Mouse (Mus musculus) ZHBTc4 (cell line): ENCODE measurements around the gene Ldhal6b.

ENCODE experiments used
- DNase-seq: peaks from one replicate; pipeline ENCODE4 v3.0.0-alpha.2; 2011; ENCODE audit warnings: low read depth, low spot score

The Ldhal6b gene

GRCm38 (mm10) chr17:5411205-5411604, 7.4 kb downstream of the Ldhal6b start:
- DNase-seq: no peak

DNA sequence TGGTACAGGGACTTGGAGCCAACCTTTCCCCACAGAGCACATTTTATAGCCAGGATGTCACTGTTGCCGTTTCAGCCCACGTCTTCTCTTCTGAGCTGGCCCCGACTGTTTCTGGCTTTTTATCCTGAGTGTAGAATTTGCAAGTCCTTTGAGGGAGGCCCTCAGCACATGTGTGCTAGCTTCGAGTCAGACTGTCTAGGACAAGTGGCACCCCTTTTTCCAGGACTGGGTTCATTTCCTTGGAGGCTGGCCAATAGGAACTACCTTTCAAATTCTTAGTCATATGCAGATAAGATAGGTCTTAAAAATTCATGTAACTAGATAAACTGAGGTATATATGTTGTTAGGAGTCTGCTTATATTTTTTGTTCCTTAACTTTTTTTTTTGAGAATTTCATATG, 8.2 kb downstream of the Ldhal6b start:
- no peak for DNase-seq

DNA sequence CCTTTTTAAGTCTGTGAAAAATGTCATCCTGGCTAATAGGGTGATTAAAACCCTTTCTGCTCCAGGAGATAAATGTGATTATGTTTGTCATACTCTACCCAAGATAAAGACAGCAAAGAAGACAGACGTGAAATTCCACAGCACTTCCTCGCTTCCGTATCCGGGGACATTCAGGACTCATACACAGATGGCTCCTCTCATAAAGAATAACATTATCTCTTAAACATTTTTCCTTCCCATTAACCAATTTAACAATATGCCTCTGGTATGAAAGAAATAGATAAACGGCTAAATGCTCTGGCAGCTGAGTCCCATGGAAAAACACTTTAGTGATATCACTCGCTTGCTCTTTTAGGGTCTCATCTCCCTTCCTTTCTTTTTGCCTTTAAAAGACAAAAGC, 11.5 kb downstream of the Ldhal6b start:
- no peak for DNase-seq

DNA sequence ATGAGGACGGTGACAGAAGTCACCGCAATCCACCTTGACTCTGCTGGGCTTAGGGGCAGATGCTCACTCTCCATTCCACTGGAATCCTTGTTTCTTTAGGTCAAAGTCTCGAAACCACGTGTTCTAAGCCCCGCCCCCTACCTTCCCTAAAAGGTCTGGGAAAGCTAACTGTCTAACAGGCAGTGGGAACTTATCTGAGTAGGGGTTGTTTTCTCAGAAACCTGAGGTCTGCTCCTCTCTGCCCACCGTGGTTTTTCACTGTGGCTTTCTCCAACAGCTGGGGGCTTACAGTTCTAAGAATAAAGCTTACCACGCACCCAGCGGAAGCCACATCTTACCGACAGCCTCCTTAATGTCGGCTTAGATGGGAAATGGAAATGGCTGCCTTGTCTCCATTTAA, 12.0 kb downstream of the Ldhal6b start:
- DNase-seq: peak; percentile 68

DNA sequence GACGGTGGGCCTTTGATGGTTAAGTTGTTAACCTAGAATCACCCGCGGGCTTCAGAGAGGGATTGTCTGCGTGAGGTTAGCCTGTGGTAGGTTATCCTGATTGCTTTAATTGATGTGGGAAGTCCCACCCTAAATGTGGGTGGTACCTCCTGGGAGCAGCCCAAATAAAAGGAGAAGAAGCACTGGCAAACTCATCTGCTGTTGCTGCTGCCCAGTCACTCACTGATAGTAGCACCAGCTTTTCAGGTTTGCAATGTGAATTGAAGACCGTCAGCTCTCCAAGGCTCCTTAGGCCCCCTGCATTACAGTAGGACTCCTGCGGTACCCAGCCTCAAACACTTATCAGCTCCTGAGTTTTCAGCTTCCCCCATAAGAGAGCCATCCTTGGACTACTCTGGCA, 14.7 kb downstream of the Ldhal6b start:
- no peak for DNase-seq

DNA sequence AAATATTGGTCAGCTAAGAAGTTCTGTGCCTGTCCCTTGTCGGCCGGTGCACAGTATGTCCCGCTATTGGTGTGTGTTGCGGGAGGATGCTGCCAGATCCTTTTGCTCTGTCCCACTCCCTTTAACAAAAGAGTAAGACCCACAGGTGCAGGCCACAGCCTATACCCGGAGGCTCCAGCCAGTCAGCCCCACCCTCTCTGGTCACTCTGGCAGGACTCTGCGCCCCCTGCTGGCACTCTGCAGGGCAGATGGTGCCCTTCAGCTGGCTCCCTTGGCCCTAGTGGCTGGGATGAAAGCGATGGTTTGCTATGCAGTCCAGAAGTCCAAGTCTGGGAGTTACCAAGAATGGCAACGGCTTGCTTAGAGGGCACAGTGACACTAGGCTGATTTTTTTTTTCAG, 15.9 kb downstream of the Ldhal6b start:
- DNase-seq: peak; percentile 91

DNA sequence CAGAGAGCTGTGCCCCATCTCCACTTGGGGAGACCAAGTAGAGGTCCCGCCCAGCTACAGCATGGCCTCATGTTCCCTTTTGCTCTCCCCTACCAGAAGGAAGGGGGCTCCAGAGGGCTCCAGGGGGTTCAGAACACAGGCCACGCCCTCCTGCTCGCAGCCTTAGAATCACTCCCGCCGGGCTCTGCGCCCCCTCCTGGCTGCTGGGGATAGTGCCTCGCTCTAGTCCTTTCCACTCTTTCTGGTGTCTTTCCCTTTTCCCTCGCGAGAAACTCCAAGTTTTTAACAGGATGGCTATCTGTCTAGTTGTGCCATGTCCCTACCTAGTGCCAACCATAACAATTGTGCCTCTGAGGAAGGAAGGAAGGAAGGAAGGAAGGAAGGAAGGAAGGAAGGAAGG, 16.5 kb downstream of the Ldhal6b start:
- peak; percentile 86 for DNase-seq

- no peak for DNase-seq
Observed at GRCm38 (mm10) chr17:5401288-5401687, 17.3 kb downstream of the Ldhal6b start.

GRCm38 (mm10) chr17:5400435-5401090, 18.0 kb downstream of the Ldhal6b start:
- DNase-seq: no peak

DNA sequence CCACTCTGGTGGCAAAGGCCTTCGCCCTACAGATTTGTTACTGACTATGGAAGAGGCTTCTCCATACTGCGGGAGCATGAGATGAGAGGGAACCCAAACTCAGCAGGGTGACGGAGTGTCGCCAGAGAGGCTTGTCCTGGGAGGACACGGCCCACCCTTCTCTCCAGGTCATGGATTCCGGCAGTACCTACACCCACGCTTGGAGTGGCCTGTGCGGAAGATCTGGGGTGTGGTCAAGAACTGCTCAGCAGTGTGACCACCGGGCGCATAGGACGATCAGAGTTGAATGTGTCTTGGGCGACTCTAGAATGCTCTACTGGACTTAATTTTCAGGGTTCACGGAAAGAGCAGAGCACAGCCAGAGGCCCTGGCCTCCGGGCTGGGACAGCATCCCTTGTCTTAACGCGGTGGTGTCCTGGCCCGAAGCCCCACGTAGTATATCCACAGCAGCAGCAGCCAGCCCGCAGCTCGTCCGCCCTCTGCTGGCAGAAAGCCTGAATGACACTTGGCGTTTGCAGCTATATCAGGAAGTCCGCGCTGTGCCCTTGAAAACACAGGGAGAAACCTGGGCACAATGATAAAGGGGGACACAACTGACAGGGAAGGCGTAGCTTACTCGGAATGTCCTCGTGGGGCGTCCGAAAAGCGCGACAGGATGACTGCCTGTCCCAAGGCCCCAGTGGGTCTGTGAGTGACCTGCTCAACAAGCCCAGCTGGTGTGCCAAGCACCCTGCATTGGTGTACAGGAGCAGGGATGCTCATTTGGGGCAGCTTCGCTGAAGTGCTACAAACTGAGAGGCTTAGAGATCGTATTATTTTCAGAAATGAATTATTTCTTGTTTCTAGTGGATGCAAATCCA, 21.2 kb downstream of the Ldhal6b start:
- DNase-seq: peak; percentile 90

GRCm38 (mm10) chr17:5396213-5396612, 22.4 kb downstream of the Ldhal6b start:
- no peak for DNase-seq

DNA sequence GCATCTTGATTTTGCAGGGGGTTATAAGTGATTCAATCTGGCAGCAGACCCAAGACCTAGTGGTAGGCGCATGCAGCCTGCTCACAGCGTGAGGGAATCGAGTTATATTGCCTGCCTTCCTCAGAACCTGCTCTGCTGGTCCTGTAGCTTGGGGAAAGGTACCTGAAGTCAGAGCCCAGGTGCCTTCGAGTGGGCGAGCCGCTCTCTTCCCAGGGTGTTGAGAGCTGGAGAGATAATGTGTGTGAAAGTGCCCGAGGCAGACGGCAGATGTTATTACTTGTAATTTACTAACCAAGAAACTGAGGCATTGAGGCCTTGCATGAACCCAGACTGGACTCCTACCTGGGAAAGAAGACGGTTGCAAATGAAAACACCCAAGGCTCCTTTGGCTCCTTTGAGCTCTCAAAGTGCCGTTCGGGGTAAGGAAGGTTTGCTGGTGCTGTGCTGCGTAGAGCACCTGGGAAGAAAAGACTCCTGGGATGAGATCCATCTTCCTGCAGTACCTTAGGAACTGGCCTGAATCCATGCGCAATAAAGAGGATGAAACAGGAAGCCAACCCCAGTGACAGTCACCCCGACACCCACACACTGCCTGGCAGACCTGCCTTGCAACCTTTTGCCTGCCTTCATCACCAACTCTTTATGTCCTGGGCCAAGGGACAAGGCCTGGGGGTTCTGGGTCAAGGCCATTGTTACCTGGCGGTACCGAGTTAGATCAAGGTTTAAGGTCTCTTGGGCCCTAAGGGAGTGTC, 22.9 kb downstream of the Ldhal6b start:
- no peak for DNase-seq

GRCm38 (mm10) chr17:5390682-5391081, 27.9 kb downstream of the Ldhal6b start:
- no peak for DNase-seq

DNA sequence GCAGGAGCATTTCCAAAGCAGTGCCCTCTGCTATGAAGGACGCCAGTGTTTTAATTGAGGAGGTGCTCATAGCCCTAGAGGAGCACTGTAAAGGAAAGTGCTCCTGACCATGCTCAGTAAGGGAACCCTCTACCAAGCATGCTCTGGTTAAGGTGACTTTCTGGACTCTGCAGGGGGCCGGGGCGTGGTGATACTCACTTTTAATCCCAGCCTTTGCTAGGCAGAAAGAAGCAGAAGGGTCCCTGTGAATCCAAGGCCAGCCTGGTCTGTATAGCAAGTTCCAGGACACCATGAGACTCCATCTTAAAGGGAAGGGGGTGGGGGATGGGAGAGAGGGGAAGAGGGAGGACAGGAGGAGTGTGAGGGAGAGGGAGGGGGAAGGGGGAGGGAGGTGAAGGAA, 30.2 kb downstream of the Ldhal6b start:
- DNase-seq: peak; percentile 74

DNA sequence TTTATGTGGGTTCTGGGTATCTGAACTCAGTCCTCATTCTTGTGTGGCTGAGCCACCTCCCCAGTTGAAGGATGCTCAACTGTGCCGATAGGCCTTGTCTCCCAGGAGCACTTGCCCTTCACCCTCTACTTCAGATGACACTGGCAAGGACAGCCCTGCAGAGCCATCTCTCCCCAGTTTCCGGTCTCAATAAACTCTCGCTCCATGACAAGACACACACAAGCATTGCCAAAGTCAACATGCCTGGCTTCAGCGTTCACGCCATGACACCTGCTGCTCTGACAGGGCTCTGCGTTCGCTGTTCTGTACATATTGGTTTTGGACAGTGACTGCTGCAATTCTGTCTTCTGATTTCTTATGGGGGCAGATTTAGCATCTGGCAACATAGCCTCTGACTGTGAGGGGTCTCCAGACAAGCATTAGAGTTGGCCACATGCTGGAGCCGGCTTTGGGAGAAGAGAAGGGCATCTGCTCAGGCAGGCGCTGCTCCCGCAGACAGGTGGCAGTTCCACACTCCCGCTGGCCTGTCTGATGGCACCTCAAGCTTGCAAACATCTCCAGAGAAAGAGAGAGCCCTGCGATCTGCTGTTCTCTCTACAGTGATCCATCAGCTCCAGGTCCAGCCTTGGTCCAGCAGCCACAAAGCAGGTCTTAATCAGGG, 31.6 kb downstream of the Ldhal6b start:
- DNase-seq: no peak

DNA sequence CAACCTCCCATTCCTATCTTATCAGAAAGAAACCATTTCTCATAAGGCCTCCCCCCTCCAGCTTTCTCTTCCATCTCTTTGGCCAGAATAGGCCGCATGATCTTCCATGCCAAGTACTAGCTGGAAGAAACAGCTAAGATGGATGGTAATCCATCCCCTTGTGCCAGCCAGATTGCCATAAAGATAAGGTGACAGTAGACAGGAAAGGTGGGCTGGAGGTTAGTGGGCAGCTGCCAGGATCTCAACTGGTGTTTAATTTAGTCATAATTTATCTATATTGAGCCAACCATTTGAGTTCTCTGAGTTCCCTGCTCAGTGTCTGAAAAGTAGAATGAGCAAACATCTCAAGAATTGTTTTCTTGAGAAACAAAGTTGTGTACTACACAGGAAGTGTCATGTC, 32.9 kb downstream of the Ldhal6b start:
- no peak for DNase-seq

DNA sequence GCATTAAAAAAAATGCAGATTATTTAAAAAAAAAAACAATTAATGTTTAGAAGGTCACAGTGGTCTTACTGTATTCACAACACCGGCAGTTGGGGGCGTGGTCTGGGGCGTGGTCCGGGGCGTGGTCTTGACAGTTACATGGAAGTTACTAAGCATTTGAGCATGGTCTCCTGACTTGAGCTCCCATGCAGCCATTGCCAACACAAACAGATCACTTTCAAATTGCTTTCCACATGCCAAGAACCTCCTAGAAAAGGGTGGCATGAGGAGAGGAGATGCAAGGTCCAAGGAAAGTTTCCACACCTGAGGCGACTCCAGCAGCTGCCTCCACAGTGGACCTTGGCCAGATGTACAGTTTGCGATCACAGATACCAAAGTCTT, 40.6 kb downstream of the Ldhal6b start:
- peak; percentile 65 for DNase-seq

DNA sequence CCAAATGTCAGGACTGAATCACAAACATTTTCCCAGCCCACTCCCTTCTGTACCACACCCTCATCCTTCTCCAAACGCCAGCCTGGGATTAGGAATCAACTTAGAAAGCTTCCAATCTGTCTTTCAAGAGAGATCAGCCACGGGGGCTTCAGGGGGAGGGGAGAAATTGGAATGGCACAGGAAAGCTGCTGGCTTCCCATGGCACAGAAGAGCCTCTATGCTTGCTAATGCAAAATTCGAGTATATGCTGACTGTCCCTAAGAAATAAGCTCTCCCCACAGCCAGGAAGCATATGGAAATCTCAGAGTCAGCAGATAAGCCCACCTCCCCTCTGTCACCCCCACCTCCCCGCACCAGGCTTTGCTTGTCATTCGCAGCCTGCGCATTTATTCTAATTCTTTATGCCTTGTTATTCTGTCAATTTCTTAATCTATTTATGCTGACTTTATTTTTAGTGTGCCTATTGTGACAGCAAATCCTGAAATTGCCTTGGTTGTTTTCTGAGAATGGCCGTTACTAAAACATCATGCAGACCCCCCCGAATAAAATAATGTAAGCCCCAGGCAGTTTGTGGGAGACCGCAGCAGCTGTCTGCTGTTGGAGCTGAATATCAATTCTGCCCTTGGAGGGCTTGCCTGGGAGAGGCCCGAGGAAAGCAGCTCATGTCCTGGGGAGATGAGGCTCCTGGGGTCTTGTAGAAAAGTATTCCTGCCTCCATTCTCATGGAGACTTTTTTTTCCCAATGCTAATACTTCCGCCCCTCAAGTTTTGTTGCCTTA, 41.2 kb downstream of the Ldhal6b start:
- DNase-seq: no peak

DNA sequence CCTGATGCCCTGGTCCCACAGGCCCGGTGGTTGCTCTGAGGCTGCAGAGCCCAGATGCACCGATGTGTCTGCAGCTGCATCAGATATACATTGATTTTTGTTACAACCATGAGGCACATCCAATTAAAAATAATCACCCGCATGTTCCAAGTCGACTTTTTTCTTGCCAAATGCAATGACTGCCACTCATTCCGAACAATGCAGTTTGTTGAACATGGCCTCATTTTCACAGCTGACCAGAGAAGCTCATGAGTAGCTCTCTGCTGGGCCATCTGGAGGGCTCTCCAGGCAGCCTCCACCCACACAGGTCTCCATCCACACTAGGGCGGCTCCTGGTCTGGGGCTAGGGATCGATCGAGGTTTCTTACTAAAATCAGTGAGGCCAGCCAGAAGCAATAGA, 45.6 kb downstream of the Ldhal6b start:
- no peak for DNase-seq

- DNase-seq: no peak
Observed at GRCm38 (mm10) chr17:5371521-5371920, 47.0 kb downstream of the Ldhal6b start.

DNA sequence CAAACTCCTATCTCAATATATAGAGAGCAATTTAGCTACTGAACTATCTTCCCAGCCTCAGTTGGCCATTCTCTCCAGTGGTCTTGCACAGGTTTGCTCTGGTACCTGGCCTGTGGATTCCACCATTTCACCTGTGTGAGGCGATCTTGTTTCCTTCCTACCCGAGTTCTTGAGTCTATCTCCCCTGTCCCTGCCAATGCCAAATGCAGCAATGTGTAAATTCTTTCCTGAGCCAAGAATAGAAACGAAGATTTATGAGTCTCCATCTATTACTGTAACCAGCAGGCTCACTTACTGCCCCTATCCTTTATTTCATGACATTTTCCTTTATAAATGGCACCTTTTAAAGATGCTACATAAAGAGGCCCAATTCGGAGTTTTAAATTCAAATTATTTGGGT, 47.5 kb downstream of the Ldhal6b start:
- no peak for DNase-seq
